Mouse (Mus musculus): ENCODE measurements around the gene Col1a2.

The Col1a2 gene

DNA sequence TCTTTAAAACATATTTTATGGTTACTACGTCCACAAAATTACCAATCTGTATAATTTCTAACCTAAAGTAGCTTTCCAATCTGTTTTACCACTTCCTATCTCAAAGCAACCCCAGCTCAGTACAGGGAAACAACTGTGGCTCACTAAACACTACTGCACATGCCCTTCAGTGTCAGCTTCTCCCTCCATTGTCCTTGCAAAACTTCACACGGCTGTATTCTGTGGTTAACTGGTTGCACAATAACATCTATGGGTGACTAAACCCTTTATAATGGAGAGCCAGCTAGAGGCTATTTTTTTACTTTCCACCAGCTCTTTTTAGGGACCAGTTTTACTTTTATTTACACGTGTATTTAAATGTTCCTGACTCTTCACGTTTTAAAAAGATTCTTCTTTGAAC, 83.3 kb downstream of the Col1a2 start:
- no peak for DNase-seq (ENCODE audit: low spot score in 2 of 2)

DNA sequence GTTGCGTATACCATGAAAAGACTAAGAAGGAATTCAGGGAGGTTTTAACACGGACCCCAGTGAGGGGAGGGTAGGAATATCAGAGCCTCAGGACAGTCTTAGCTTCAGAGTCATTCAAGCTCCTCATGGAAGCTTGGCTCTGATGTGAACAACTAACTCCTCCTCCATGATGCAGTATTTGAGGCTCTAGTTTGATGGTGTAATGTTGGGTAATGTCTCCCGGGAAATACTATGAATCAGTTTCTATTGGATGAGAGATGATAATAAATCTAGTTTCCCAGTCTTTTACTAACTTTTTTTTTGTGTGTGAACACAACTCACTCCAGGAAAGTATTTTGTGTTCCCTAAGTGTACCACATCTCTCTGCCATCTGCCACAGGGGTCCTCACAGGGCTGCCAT, 84.1 kb downstream of the Col1a2 start:
- no peak for DNase-seq (ENCODE audit: low spot score in 2 of 2)

DNA sequence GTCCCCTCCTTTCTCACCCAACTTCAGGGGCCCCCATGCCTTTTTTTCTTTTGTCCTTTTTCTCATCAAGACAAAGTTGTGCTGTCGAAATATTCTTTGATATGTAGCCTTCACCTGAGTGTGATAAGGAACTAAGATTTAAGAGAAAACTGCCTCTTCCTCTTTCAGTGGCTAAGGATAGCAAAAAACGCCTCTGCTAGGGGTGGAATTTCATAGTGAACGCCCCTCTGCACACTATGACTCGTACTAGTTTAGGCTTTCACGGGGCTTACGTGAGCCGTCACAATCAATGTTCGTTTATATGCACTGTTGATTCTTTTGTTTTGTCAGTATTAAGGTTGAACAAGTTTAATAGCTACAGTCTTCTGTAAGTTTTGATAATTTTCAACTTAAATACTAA, 85.5 kb downstream of the Col1a2 start:
- no peak for DNase-seq (ENCODE audit: low spot score in 2 of 2)

All from spleen, postnatal 4 days (tissue).